In genomic region chr3:29835432-29835831, GRCm38 (mm10) we compare ENCODE assay signal across 12 mouse cellular contexts.
"Had no signal": no experiment of that assay in that cellular context is flagged by ENCODE, and none has a peak within 500 bp of the region (broad histone marks: within the 10 kb centered on the region; RNA-seq: fewer than 3 reads in every experiment).

No protein-coding gene starts in this region.

- H3K4me3 ChIP-seq: kidney, embryonic 15.5 days; left cerebral cortex, adult 2 months; limb, embryonic 15.5 days; liver, embryonic 15.5 days; midbrain, embryonic 13.5 days; stomach, embryonic 15.5 days had no signal

- H3K27me3 ChIP-seq: kidney, embryonic 15.5 days; limb, embryonic 15.5 days; liver, embryonic 15.5 days; midbrain, embryonic 13.5 days; stomach, embryonic 15.5 days had no signal

- DNase-seq: kidney, adult 2 months; kidney, postnatal 14 days; lung, postnatal 14 days; right cerebral cortex, postnatal 14 days; thymus, adult 2 months; thymus, postnatal 25 days had no signal

- H3K9me3 ChIP-seq: kidney, embryonic 15.5 days; limb, embryonic 15.5 days; liver, embryonic 15.5 days; midbrain, embryonic 13.5 days; stomach, embryonic 15.5 days had no signal

- H3K27ac ChIP-seq: kidney, embryonic 15.5 days; left cerebral cortex, adult 2 months; limb, embryonic 15.5 days; liver, embryonic 15.5 days; midbrain, embryonic 13.5 days; stomach, embryonic 15.5 days had no signal

- H3K4me1 ChIP-seq: kidney, embryonic 15.5 days; liver, embryonic 15.5 days; midbrain, embryonic 13.5 days; stomach, embryonic 15.5 days had no signal

- H3K4me2 ChIP-seq: kidney, embryonic 15.5 days; limb, embryonic 15.5 days; liver, embryonic 15.5 days; midbrain, embryonic 13.5 days; stomach, embryonic 15.5 days had no signal

- ATAC-seq: midbrain, embryonic 13.5 days had no signal

- H3K9ac ChIP-seq: kidney, embryonic 15.5 days; limb, embryonic 15.5 days; liver, embryonic 15.5 days; midbrain, embryonic 13.5 days; stomach, embryonic 15.5 days had no signal

- H3K36me3 ChIP-seq: kidney, embryonic 15.5 days; limb, embryonic 15.5 days; liver, embryonic 15.5 days; midbrain, embryonic 13.5 days; stomach, embryonic 15.5 days had no signal
